Mouse (Mus musculus) T-helper 17 cell (primary cell): ENCODE results near the gene Upb1.

Experiments
- in situ Hi-C, 2 experiments: fragments of 300-600 bp; cut with MboI, MseI; formaldehyde crosslinking; loops; 1 replicate in 1 of 2; 2 replicates in 1 of 2; pipeline ENCODE4 v1.15.1; 2025; ENCODE audit warnings: high pct_unique_total_duplicates in 2 of 2

The Upb1 gene

GRCm38 (mm10) chr10:75424498-75424901 is 23.6 kb downstream of the Upb1 start:
- in situ Hi-C loops = no loop called here

- in situ Hi-C loops = no loop called here
Measured at GRCm38 (mm10) chr10:75428049-75429003, 27.4 kb downstream of the Upb1 start.

- in situ Hi-C loops = no loop called here
Measured at GRCm38 (mm10) chr10:75429004-75429380, 28.1 kb downstream of the Upb1 start.

- in situ Hi-C loops = no loop called here
Measured at GRCm38 (mm10) chr10:75429522-75430146, 28.7 kb downstream of the Upb1 start.

GRCm38 (mm10) chr10:75430147-75430537 is 29.2 kb downstream of the Upb1 start:
- in situ Hi-C loops = no loop called here

- in situ Hi-C loops = no loop called here
Measured at GRCm38 (mm10) chr10:75430633-75431032, 29.7 kb downstream of the Upb1 start.

GRCm38 (mm10) chr10:75436604-75437217 is 35.8 kb downstream of the Upb1 start:
- in situ Hi-C loops = loop anchor here (5.0 kb wide), 3 partner anchors 114 to 159 kb away; partner anchors contain the start of gene Adora2a (in 1 of the 2)

GRCm38 (mm10) chr10:75437284-75437683 is 36.4 kb downstream of the Upb1 start:
- in situ Hi-C loops = loop anchor here (5.0 kb wide), 3 partner anchors 115 to 160 kb away; partner anchors contain the start of gene Adora2a (in 1 of the 2)

GRCm38 (mm10) chr10:75438132-75438810 is 37.4 kb downstream of the Upb1 start:
- in situ Hi-C loops = loop anchor here (5.0 kb wide), 3 partner anchors 116 to 161 kb away; partner anchors contain the start of gene Adora2a (in 1 of the 2)

GRCm38 (mm10) chr10:75439211-75439811 is 38.4 kb downstream of the Upb1 start:
- in situ Hi-C loops = loop anchor here (5.0 kb wide), 3 partner anchors 117 to 162 kb away; partner anchors contain the start of gene Adora2a (in 1 of the 2)

GRCm38 (mm10) chr10:75440756-75441155 is 39.8 kb downstream of the Upb1 start:
- in situ Hi-C loops = no loop called here

GRCm38 (mm10) chr10:75441800-75442199 is 40.9 kb downstream of the Upb1 start:
- in situ Hi-C loops = no loop called here

GRCm38 (mm10) chr10:75443017-75443416 is 42.1 kb downstream of the Upb1 start:
- in situ Hi-C loops = no loop called here

- in situ Hi-C loops = no loop called here
Measured at GRCm38 (mm10) chr10:75444111-75444826, 43.4 kb downstream of the Upb1 start.

GRCm38 (mm10) chr10:75445030-75445429 is 44.1 kb downstream of the Upb1 start:
- in situ Hi-C loops = loop anchor here (5.0 kb wide), 3 partner anchors 37 to 263 kb away; no protein-coding TSS in a partner anchor

- in situ Hi-C loops = loop anchor here (5.0 kb wide), 3 partner anchors 36 to 264 kb away; no protein-coding TSS in a partner anchor
Measured at GRCm38 (mm10) chr10:75446501-75447083, 45.7 kb downstream of the Upb1 start.

GRCm38 (mm10) chr10:75447489-75447888 is 46.6 kb downstream of the Upb1 start:
- in situ Hi-C loops = loop anchor here (5.0 kb wide), 3 partner anchors 35 to 265 kb away; no protein-coding TSS in a partner anchor

- in situ Hi-C loops = loop anchor here (5.0 kb wide), 3 partner anchors 33 to 267 kb away; no protein-coding TSS in a partner anchor
Measured at GRCm38 (mm10) chr10:75448806-75449420, 48.0 kb downstream of the Upb1 start.

- in situ Hi-C loops = no loop called here
Measured at GRCm38 (mm10) chr10:75450331-75450730, 49.4 kb downstream of the Upb1 start.
